Mouse (Mus musculus) CH12.LX (cell line): ENCODE data around the gene Shisa7. TPM values are rescaled to one million over a fixed set of nuclear protein-coding genes. Genes with fewer than 3 reads are reported as not detected.

ENCODE experiments used
- DNase-seq: peaks from one replicate; pipeline ENCODE4 v3.0.0-alpha.2; 2013; ENCODE audit errors: extremely low read depth
- H3K27ac ChIP-seq: 2 replicates; pipeline ENCODE4 v1.5.1; 2012; ENCODE audit warnings: low read depth, mild to moderate bottlenecking, control low read depth, moderate library complexity; ENCODE audit not compliant: insufficient read depth
- H3K27me3 ChIP-seq: replicated peaks from 2 replicates; pipeline ENCODE3; 2012; ENCODE audit warnings: inconsistent platforms
- H3K36me3 ChIP-seq, 2 experiments: replicated peaks in 1 of 2; 2 replicates each; pipeline versions ENCODE3 to v1.6.1; 2012; ENCODE audit warnings: inconsistent platforms in 1 of 2, low read length in 1 of 2, mild to moderate bottlenecking in 1 of 2, mixed read lengths in 1 of 2, moderate library complexity in 1 of 2; ENCODE audit not compliant: control insufficient read depth in 1 of 2, insufficient read depth in 1 of 2
- H3K4me1 ChIP-seq, 2 experiments: 2 replicates each; pipeline ENCODE4 v1.6.1; 2012; ENCODE audit warnings: inconsistent platforms in 1 of 2, moderate library complexity in 1 of 2; ENCODE audit not compliant: insufficient read depth in 2 of 2, control insufficient read depth in 1 of 2
- H3K4me2 ChIP-seq: 2 replicates; pipeline ENCODE4 v1.6.1; 2012; ENCODE audit warnings: low read depth, mild to moderate bottlenecking, control low read depth; ENCODE audit not compliant: poor library complexity, insufficient read depth, severe bottlenecking
- H3K4me3 ChIP-seq, 3 experiments: fragments of 150-350 bp in 1 of 3; sonication (generic) in 1 of 3; replicated peaks in 1 of 3; 2 replicates each; pipeline versions ENCODE3 to v1.5.1; 2011 to 2012; ENCODE audit warnings: low read depth in 2 of 3, low read length in 2 of 3, mild to moderate bottlenecking in 2 of 3, moderate library complexity in 2 of 3, control low read depth in 1 of 3, improper control_type of control experiment in 1 of 3, inconsistent platforms in 1 of 3, mixed read lengths in 1 of 3; ENCODE audit not compliant: poor library complexity in 1 of 3
- H3K79me2 ChIP-seq: replicated peaks from 2 replicates; pipeline ENCODE4 v1.6.1; 2012; ENCODE audit warnings: mild to moderate bottlenecking, moderate library complexity; ENCODE audit not compliant: control insufficient read depth, poor library complexity, insufficient read depth, severe bottlenecking; ENCODE audit errors: extremely low read depth
- H3K9ac ChIP-seq: 2 replicates; pipeline ENCODE4 v1.6.1; 2012; ENCODE audit warnings: low read depth, mild to moderate bottlenecking, control low read depth, moderate library complexity; ENCODE audit not compliant: insufficient read depth
- H3K9me3 ChIP-seq: replicated peaks from 2 replicates; pipeline ENCODE3; 2012; ENCODE audit warnings: low read length, inconsistent platforms, mixed read lengths
- BHLHE40 ChIP-seq: IDR thresholded peaks from 2 replicates; pipeline ENCODE4 v1.6.1; 2011; ENCODE audit warnings: mild to moderate bottlenecking, low read depth, low read length, improper control_type of control experiment
- CHD1 ChIP-seq: IDR thresholded peaks from 2 replicates; pipeline ENCODE4 v1.6.1; 2012; ENCODE audit warnings: low read depth, low read length, improper control_type of control experiment, inconsistent platforms
- E2F4 ChIP-seq: IDR thresholded peaks from 2 replicates; pipeline ENCODE4 v1.6.1; 2011; ENCODE audit warnings: low read depth, low read length, improper control_type of control experiment; ENCODE audit not compliant: insufficient replicate concordance
- ELF1 ChIP-seq: IDR thresholded peaks from 2 replicates; pipeline ENCODE4 v1.6.1; 2014; ENCODE audit warnings: low read depth, mild to moderate bottlenecking, inconsistent platforms, low read length, improper control_type of control experiment
- EP300 ChIP-seq: IDR thresholded peaks from 2 replicates; pipeline ENCODE4 v1.6.1; 2011; ENCODE audit warnings: low read length, improper control_type of control experiment
- ETS1 ChIP-seq: conservative IDR thresholded peaks from 2 replicates; pipeline ENCODE4 v1.6.1; 2012; ENCODE audit warnings: low read depth, mild to moderate bottlenecking, inconsistent platforms, low read length, improper control_type of control experiment, moderate library complexity
- HCFC1 ChIP-seq: IDR thresholded peaks from 2 replicates; pipeline ENCODE4 v1.6.1; 2012; ENCODE audit warnings: low read depth, mild to moderate bottlenecking, inconsistent platforms, low read length, improper control_type of control experiment
- IRF4 ChIP-seq: IDR thresholded peaks from 2 replicates; pipeline ENCODE4 v1.6.1; 2014; ENCODE audit warnings: low read depth, mild to moderate bottlenecking, inconsistent platforms, low read length, improper control_type of control experiment
- JUN ChIP-seq: IDR thresholded peaks from 2 replicates; pipeline ENCODE4 v1.6.1; 2011; ENCODE audit warnings: low read depth, mild to moderate bottlenecking, low read length, improper control_type of control experiment, moderate library complexity; ENCODE audit not compliant: insufficient read depth
- JUND ChIP-seq: conservative IDR thresholded peaks from 2 replicates; pipeline ENCODE4 v1.6.1; 2011; ENCODE audit warnings: low read depth, low read length, improper control_type of control experiment
- KAT2A ChIP-seq: IDR thresholded peaks from 2 replicates; pipeline ENCODE4 v1.6.1; 2012; ENCODE audit warnings: low read length, improper control_type of control experiment, inconsistent platforms; ENCODE audit not compliant: insufficient replicate concordance
- MAFK ChIP-seq: IDR thresholded peaks from 2 replicates; pipeline ENCODE4 v1.6.1; 2011; ENCODE audit warnings: low read length, improper control_type of control experiment; ENCODE audit not compliant: insufficient replicate concordance
- MEF2A ChIP-seq: IDR thresholded peaks from 2 replicates; pipeline ENCODE4 v1.6.1; 2014; ENCODE audit warnings: low read depth, mild to moderate bottlenecking, inconsistent platforms, low read length, improper control_type of control experiment, borderline replicate concordance
- MXI1 ChIP-seq: IDR thresholded peaks from 2 replicates; pipeline ENCODE4 v1.6.1; 2011; ENCODE audit warnings: mild to moderate bottlenecking, low read depth, low read length, improper control_type of control experiment
- MYC ChIP-seq: IDR thresholded peaks from 2 replicates; pipeline ENCODE4 v1.6.1; 2011; ENCODE audit warnings: low read depth, mild to moderate bottlenecking, improper control_type of control experiment, low read length
- NELFE ChIP-seq: IDR thresholded peaks from 2 replicates; pipeline ENCODE4 v1.6.1; 2011; ENCODE audit warnings: low read depth, low read length, improper control_type of control experiment
- NRF1 ChIP-seq: IDR thresholded peaks from 2 replicates; pipeline ENCODE4 v1.6.1; 2014; ENCODE audit warnings: low read depth, mild to moderate bottlenecking, inconsistent platforms, low read length, improper control_type of control experiment, moderate library complexity
- PAX5 ChIP-seq: IDR thresholded peaks from 2 replicates; pipeline ENCODE4 v1.6.1; 2012; ENCODE audit warnings: low read length, inconsistent platforms, mixed read lengths
- POLR2A ChIP-seq: IDR thresholded peaks from 2 replicates; pipeline ENCODE4 v1.6.1; 2011; ENCODE audit warnings: low read depth, mild to moderate bottlenecking, improper control_type of control experiment, low read length
- SIN3A ChIP-seq: IDR thresholded peaks from 2 replicates; pipeline ENCODE4 v1.6.1; 2012; ENCODE audit warnings: low read length, improper control_type of control experiment, inconsistent platforms
- TBP ChIP-seq: conservative IDR thresholded peaks from 2 replicates; pipeline ENCODE4 v1.6.1; 2011; ENCODE audit warnings: low read depth, low read length, improper control_type of control experiment
- UBTF ChIP-seq: IDR thresholded peaks from 2 replicates; pipeline ENCODE4 v1.6.1; 2012; ENCODE audit warnings: low read depth, mild to moderate bottlenecking, inconsistent platforms, low read length, improper control_type of control experiment, moderate library complexity
- USF1 ChIP-seq: IDR thresholded peaks from 2 replicates; pipeline ENCODE4 v1.6.1; 2014; ENCODE audit warnings: low read depth, mild to moderate bottlenecking, inconsistent platforms, low read length, improper control_type of control experiment
- USF2 ChIP-seq: conservative IDR thresholded peaks from 2 replicates; pipeline ENCODE4 v1.6.1; 2011; ENCODE audit warnings: low read depth, low read length, improper control_type of control experiment
- ZC3H11A ChIP-seq: IDR thresholded peaks from 2 replicates; pipeline ENCODE4 v1.6.1; 2012; ENCODE audit warnings: low read depth, mild to moderate bottlenecking, inconsistent platforms, low read length, improper control_type of control experiment
- ZKSCAN1 ChIP-seq: IDR thresholded peaks from 2 replicates; pipeline ENCODE4 v1.6.1; 2012; ENCODE audit warnings: low read depth, inconsistent platforms, low read length, improper control_type of control experiment, borderline replicate concordance
- ZMIZ1 ChIP-seq: IDR thresholded peaks from 2 replicates; pipeline ENCODE4 v1.6.1; 2012; ENCODE audit warnings: low read depth, mild to moderate bottlenecking, inconsistent platforms, low read length, improper control_type of control experiment
- dilution Hi-C: fragments of 300-500 bp; cut with MboI; formaldehyde crosslinking; loops from 2 replicates; pipeline ENCODE4 v1.14.3; 2020; ENCODE audit warnings: low sequenced_read_pairs; ENCODE audit not compliant: extremely low pct_unique_long_range_greater_than_20kb, extremely low pct_ligation_motif_present
- in situ Hi-C: fragments of 300-500 bp; cut with MboI; formaldehyde crosslinking; loops from 3 replicates; pipeline ENCODE4 v1.14.3; 2019; ENCODE audit warnings: low sequenced_read_pairs, low pct_ligation_motif_present, low pct_unique_long_range_greater_than_20kb, mixed read lengths
- polyA plus RNA-seq: library from polyadenylated mRNA; unstranded; fragments of >175 nt; gene quantifications from 2 replicates; pipeline ENCODE4 v1.2.1, GENCODE M21; 2012; ENCODE audit warnings: low read depth; ENCODE audit not compliant: insufficient read length
- total RNA-seq, 2 experiments: library from RNA; depleted of rRNA; stranded (reverse); fragments of 300-350 nt in 1 of 2; fragments of >200 nt in 1 of 2; gene quantifications; 2 replicates each; pipeline ENCODE4 v1.2.3; 2012 to 2014

Gene Shisa7
- total and polyA plus RNA-seq, 3 experiments: not detected

- no peak for DNase-seq
- Histone ChIP-seq H3K9ac (peak within 1 kb of the TSS; percentile 73), H3K27me3 (peaks cover 3% of the 10 kb centered on the region), H3K4me2 (peak within 1 kb of the TSS; percentile 83), H3K9me3 (no peaks in the 10 kb centered on the region), H3K27ac (peak within 1 kb of the TSS; percentile 79), H3K79me2 (peaks cover 17% of the 10 kb centered on the region), H3K4me1 (peaks cover 1 to 24% of the 10 kb centered on the region in 2 experiments; a peak in 2 of 4 replicates), H3K36me3 (peaks cover 13 to 23% of the 10 kb centered on the region in 2 experiments), H3K4me3 (peak within 1 kb of the TSS; percentile 48 to 87 (median 66))
- in situ Hi-C loops: loop anchor here (10.0 kb wide), 2 partner anchors 85 to 165 kb away; no protein-coding TSS in a partner anchor
- TF ChIP-seq JUN (no peak), HCFC1 (no peak), BHLHE40 (0 out of 2 replicates have a peak, but pooled peaks have one; percentile 12)
- dilution Hi-C loops: no loop called here
Observed at GRCm38 (mm10) chr7:4789436-4789935, 55.0 kb downstream of the Shisa7 start, which contains the start of gene Tmem238. Gene Tmem238, minus strand, starts transcription at chr7:4789656.

GRCm38 (mm10) chr7:4788499-4789435 is 55.7 kb downstream of the Shisa7 start:
- in situ Hi-C loops (loop anchor here (10.0 kb wide), 2 partner anchors 84 to 164 kb away; no protein-coding TSS in a partner anchor), dilution Hi-C loops (no loop called here)
- peak overlapping the region; percentile 48 to 87 (median 66) for H3K4me3 ChIP-seq
- peaks cover 3% of the 10 kb centered on the region for H3K27me3 ChIP-seq
- H3K9ac ChIP-seq: peak overlapping the region; percentile 73
- H3K4me1 ChIP-seq: peaks cover 0 to 19% of the 10 kb centered on the region in 2 experiments; a peak in 2 of 4 replicates
- peak overlapping the region; percentile 83 for H3K4me2 ChIP-seq
- peaks cover 9% of the 10 kb centered on the region for H3K79me2 ChIP-seq
- peak overlapping the region; percentile 79 for H3K27ac ChIP-seq
- peaks cover 6 to 23% of the 10 kb centered on the region in 2 experiments for H3K36me3 ChIP-seq
- DNase-seq: peak; percentile 67
- no peaks in the 10 kb centered on the region for H3K9me3 ChIP-seq
- TF ChIP-seq MAFK (no peak), JUND (no peak), SIN3A (peak; percentile 35; the same call in 1 of the 2 replicates), UBTF (peak; percentile 97), ELF1 (no peak), PAX5 (no peak), NRF1 (peak; percentile 50; the same call in 1 of the 2 replicates), JUN (no peak), POLR2A (peak; percentile 61), E2F4 (no peak), ETS1 (no peak; the same call in 1 of the 2 replicates), ZKSCAN1 (no peak), BHLHE40 (peak; percentile 86), EP300 (no peak), MXI1 (peak; percentile 89), NELFE (peak; percentile 64; the same call in 1 of the 2 replicates), TBP (peak; percentile 68), CHD1 (peak; percentile 15; the same call in 1 of the 2 replicates), HCFC1 (no peak), MEF2A (peak; percentile 7; the same call in 1 of the 2 replicates), USF2 (no peak; the same call in 1 of the 2 replicates), IRF4 (0 out of 2 replicates have a peak, but pooled peaks have one; percentile 16), ZMIZ1 (no peak), USF1 (no peak), MYC (peak; percentile 99), KAT2A (no peak), ZC3H11A (no peak)
